Mouse (Mus musculus): Measurements from ENCODE around the gene Jmjd6.

- TF ChIP-seq CTCF (IDR thresholded peaks at IDR 0.05; ENCODE audit: low read depth): no peak
- TF ChIP-seq EP300 (IDR thresholded peaks at IDR 0.05; ENCODE audit: low read depth): no peak
Observed at GRCm38 (mm10) chr11:116871538-116871937, 28.3 kb upstream of the Jmjd6 start.
